Mouse (Mus musculus) lung, embryonic 15.5 days (tissue): ENCODE results near the gene Iqsec1. TPM values are rescaled to one million over a fixed set of nuclear protein-coding genes. Genes with fewer than 3 reads are reported as not detected.

Experiments used
- ATAC-seq: fragments of 200-750 bp; cut with Nextera tagmentation; 2 replicates; pipeline ENCODE4 v1.8.0; 2017; ENCODE audit warnings: moderate number of reproducible peaks, borderline replicate concordance; ENCODE audit not compliant: low FRiP score, low TSS enrichment; ENCODE audit errors: extremely low read depth
- H3K27ac ChIP-seq: fragments of 300-500 bp; sonication (generic); 2 replicates; pipeline ENCODE4 v1.5.1; 2015; ENCODE audit warnings: moderate library complexity, mild to moderate bottlenecking, inconsistent platforms
- H3K27me3 ChIP-seq: fragments of 300-500 bp; sonication (generic); 2 replicates; pipeline ENCODE4 v1.6.1; 2015; ENCODE audit warnings: inconsistent platforms
- H3K36me3 ChIP-seq: fragments of 300-500 bp; sonication (generic); 2 replicates; pipeline ENCODE4 v1.6.1; 2015; ENCODE audit warnings: inconsistent platforms
- H3K4me1 ChIP-seq: fragments of 300-500 bp; sonication (generic); 2 replicates; pipeline ENCODE4 v1.6.1; 2015; ENCODE audit warnings: inconsistent platforms
- H3K4me2 ChIP-seq: fragments of 300-500 bp; sonication (generic); 2 replicates; pipeline ENCODE4 v1.6.1; 2015; ENCODE audit warnings: inconsistent platforms, mild to moderate bottlenecking, moderate library complexity
- H3K4me3 ChIP-seq: fragments of 300-500 bp; sonication (generic); 2 replicates; pipeline ENCODE4 v1.5.1; 2015; ENCODE audit warnings: mild to moderate bottlenecking, inconsistent platforms
- H3K9ac ChIP-seq: fragments of 300-500 bp; sonication (generic); 2 replicates; pipeline ENCODE4 v1.6.1; 2015; ENCODE audit warnings: inconsistent platforms
- H3K9me3 ChIP-seq: fragments of 300-500 bp; sonication (generic); 2 replicates; pipeline ENCODE4 v1.6.1; 2016; ENCODE audit warnings: inconsistent platforms
- WGBS: fragments of 180-500 bp; shearing (Covaris S2); methylation state at CpG from one replicate; pipeline ENCODE4 v1.1.7; 2015; 5-methylcytosine and 5-hydroxymethylcytosine counted together
- polyA plus RNA-seq: library from polyadenylated mRNA; unstranded; fragments of >200 nt; fragmentation: Nextera tagmentation; extraction: Ambion mirVana; gene quantifications from 2 replicates; pipeline ENCODE4 v1.2.1, GENCODE M21; 2015

Gene Iqsec1
- polyA plus RNA-seq, 1 experiment from 2014 or later, result 12.3 TPM

DNA sequence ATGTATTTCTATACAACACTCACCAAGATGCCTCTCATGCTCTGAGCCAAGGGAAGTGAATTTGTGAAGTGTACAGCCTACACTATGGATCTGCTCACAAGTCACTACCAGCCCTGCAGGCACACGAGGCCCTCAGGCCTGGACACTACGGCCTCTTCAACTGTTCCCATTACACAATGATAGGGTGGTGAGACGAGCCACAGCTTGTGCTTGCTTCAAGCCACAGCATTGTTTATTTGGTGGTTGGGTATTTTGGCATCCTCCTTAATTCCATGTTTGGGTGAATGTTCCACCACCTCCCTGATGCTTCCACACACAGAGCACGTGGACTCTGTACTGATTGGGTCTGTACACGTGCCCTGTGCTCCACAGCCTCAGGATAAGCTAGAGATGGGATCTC lies 216.4 kb downstream of the Iqsec1 start:
- 59% methylated on average over 5 of the region's 5 CpGs for WGBS
- no peaks in the 10 kb centered on the region for H3K27me3 ChIP-seq
- H3K4me3 ChIP-seq, result no peak overlapping the region
- H3K9ac ChIP-seq, result no peak overlapping the region
- no peak overlapping the region for H3K27ac ChIP-seq
- H3K9me3 ChIP-seq, result no peaks in the 10 kb centered on the region
- H3K36me3 ChIP-seq, result no peaks in the 10 kb centered on the region
- no peaks in the 10 kb centered on the region for H3K4me1 ChIP-seq
- ATAC-seq, result 0 out of 2 replicates have a peak, but pooled peaks have one; percentile 39
- H3K4me2 ChIP-seq, result no peak overlapping the region

DNA sequence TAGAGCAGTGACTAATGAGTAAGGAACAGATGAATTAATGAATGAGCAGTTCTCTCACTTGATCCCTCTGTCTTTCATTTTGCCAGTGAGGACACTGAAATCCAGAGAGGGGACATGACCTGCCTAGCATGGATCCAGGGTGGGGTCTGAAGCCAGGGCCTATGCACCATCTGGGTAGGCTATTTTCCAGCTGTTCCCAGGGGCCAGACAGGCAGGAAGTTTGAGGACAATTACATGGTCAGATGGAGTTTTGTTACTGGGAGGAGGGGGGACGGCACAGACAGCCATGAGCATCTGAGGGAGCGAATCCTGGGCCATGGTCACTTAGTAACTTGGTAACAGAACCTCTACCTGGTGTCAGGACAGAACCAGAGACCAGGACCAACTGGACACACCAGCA lies 220.0 kb downstream of the Iqsec1 start:
- Histone ChIP-seq H3K4me1 (peaks cover 18% of the 10 kb centered on the region), H3K27ac (no peak overlapping the region), H3K4me3 (no peak overlapping the region), H3K36me3 (no peaks in the 10 kb centered on the region), H3K27me3 (no peaks in the 10 kb centered on the region), H3K9me3 (no peaks in the 10 kb centered on the region), H3K4me2 (no peak overlapping the region), H3K9ac (no peak overlapping the region)
- no peak for ATAC-seq
- 60% methylated on average over 2 of the region's 2 CpGs for WGBS

DNA sequence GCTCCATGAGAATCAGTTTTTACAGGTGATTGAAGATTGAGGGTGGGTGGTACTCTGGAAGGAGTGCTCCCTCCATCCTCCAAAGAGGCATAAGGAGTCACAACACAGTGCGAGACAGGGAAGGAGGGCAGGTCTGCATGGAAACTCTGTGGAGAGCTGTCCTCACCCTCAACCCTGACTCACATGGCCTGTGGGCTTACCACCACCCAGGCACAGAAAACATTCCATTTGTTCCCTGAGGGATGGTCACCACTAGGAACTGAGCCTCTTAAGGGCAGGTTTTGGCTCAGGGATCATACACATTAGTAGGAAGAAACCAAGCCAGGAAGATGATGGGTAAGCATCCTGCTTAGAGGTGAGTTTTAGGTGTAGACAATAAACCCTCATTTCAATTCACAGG lies 220.6 kb downstream of the Iqsec1 start:
- WGBS, result 82% methylated on average over 1 of the region's 1 CpGs

DNA sequence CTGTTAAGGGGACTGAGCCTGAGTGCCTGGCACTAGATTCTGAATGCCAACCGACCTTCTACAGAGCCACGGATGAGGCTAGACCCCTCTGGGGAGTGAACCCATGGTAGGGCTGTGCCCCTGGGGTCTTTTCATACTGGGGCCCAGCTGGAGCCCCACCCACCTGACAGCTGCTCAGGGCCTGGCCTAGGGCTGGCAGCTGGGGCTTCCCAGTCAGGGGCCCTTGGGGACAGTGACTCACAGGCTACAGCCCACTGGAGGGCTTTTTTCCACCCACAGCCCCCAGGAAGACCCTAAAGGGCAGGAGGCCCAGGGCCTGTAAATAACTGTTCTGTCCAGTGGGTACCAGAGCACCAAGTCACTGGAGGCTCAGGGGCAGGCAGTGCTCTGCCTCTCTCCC lies 223.7 kb downstream of the Iqsec1 start:
- peak overlapping the region; percentile 66 for H3K27ac ChIP-seq
- ATAC-seq, result no peak
- H3K9ac ChIP-seq, result no peak overlapping the region
- H3K4me2 ChIP-seq, result no peak overlapping the region
- peaks cover 23% of the 10 kb centered on the region for H3K4me1 ChIP-seq
- H3K36me3 ChIP-seq, result no peaks in the 10 kb centered on the region
- no peaks in the 10 kb centered on the region for H3K9me3 ChIP-seq
- WGBS, result 83% methylated on average over 2 of the region's 2 CpGs
- no peaks in the 10 kb centered on the region for H3K27me3 ChIP-seq
- H3K4me3 ChIP-seq, result no peak overlapping the region

More for the DNA sequence above, 220.6 kb downstream of the Iqsec1 start:
- Histone ChIP-seq H3K4me1 (peaks cover 20% of the 10 kb centered on the region), H3K27ac (no peak overlapping the region), H3K4me3 (no peak overlapping the region), H3K4me2 (no peak overlapping the region), H3K27me3 (no peaks in the 10 kb centered on the region), H3K9me3 (no peaks in the 10 kb centered on the region), H3K36me3 (no peaks in the 10 kb centered on the region), H3K9ac (no peak overlapping the region)
- ATAC-seq, result no peak

DNA sequence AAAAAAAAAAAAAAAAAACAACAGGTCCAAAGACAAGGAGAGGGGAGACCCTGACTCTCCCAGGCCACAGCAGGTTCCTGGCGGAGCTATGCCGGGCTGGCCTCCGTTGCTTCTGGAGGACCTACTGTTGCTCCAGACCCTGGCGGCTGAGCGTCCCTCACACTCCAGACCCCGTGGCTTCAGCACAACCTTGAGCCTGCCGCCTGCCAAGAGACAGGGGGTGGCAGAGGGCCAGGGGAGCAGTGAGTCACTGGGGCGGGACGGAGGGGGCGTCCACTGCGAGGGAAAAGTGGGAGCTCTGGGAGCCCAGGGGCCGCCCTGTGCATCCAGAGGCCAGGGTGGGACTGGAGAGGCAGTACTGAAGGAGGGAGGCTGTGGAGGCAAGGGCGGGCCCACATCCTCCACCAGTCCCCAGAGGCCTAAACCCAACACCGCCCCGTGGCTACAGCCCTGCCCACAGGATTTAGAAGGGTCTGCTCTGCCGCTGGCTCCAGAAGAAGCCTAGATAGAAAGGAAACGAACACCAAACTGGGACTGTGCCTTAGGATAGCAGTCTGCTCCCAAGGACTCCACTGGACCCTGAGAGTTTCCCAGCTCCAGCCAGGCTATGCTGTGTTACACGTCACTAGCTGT lies 224.4 kb downstream of the Iqsec1 start:
- Histone ChIP-seq H3K9ac (no peak overlapping the region), H3K9me3 (no peaks in the 10 kb centered on the region), H3K4me2 (peak overlapping the region; percentile 25), H3K4me1 (peaks cover 23% of the 10 kb centered on the region), H3K36me3 (no peaks in the 10 kb centered on the region), H3K27ac (peak overlapping the region; percentile 66), H3K27me3 (no peaks in the 10 kb centered on the region), H3K4me3 (no peak overlapping the region)
- peak; percentile 91 for ATAC-seq
- WGBS, result 27% methylated on average over 18 of the region's 18 CpGs

DNA sequence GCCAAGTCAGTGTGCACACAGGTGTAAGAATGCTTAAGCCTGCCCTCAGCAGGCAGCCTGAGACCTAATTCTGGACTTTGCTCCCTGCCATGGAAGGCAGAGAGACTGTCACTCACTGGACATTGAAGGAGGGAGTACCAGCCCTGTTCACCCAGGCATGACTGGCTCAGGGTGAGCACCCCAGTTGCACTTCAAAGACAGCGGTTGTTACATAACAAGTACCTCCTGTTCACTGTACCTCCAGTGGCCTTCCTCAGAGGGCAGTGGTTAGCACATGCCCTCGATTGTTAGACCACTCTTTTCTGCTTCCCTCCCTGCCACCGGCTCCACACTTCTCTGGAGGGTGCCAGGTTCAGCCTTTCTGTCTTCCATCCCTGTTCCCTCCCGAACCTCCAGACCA lies 225.2 kb downstream of the Iqsec1 start:
- peak overlapping the region; percentile 25; the same call in 1 of the 2 replicates for H3K4me2 ChIP-seq
- 0 out of 2 replicates have a peak overlapping the region, but pooled peaks have one; percentile 66 for H3K27ac ChIP-seq
- H3K36me3 ChIP-seq, result no peaks in the 10 kb centered on the region
- ATAC-seq, result no peak
- H3K4me3 ChIP-seq, result no peak overlapping the region
- no peaks in the 10 kb centered on the region for H3K27me3 ChIP-seq
- H3K9ac ChIP-seq, result no peak overlapping the region
- H3K9me3 ChIP-seq, result no peaks in the 10 kb centered on the region
- peaks cover 23% of the 10 kb centered on the region for H3K4me1 ChIP-seq
- WGBS, result 69% methylated on average over 4 of the region's 4 CpGs

DNA sequence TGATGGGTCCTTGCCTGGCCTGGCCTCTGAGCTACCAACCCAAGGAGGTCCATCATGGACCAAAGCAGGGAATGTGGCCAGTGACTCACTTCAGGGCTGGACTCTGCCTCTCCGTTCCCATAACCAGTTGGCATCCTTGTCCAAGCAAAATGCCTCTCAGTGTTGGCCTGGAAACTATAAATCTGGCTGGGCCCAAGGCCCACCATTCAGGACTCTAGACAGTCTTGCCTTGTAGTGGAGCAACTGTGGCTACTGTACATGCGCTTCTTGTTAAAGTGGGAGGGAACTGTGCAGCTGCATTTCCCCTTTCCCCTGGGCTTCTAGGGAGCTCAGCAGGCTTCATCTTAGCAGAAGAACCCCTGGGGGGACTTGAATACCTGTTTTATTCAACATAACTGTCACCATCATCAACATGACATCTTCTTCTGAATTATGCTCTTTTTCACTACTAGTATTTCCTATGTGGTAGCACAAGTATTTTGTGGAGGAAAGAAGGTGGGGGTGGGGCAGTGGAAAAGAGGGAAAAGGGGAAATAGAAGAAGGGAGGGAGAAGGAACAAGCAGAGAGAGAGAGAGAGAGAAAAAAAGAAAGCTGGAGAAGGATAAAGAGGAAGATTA lies 226.3 kb downstream of the Iqsec1 start:
- Histone ChIP-seq H3K27ac (no peak overlapping the region), H3K4me1 (peaks cover 23% of the 10 kb centered on the region), H3K27me3 (no peaks in the 10 kb centered on the region), H3K36me3 (no peaks in the 10 kb centered on the region), H3K4me2 (no peak overlapping the region), H3K9me3 (no peaks in the 10 kb centered on the region), H3K4me3 (no peak overlapping the region), H3K9ac (no peak overlapping the region)
- no peak for ATAC-seq
- WGBS, result 86% methylated on average over 2 of the region's 2 CpGs

DNA sequence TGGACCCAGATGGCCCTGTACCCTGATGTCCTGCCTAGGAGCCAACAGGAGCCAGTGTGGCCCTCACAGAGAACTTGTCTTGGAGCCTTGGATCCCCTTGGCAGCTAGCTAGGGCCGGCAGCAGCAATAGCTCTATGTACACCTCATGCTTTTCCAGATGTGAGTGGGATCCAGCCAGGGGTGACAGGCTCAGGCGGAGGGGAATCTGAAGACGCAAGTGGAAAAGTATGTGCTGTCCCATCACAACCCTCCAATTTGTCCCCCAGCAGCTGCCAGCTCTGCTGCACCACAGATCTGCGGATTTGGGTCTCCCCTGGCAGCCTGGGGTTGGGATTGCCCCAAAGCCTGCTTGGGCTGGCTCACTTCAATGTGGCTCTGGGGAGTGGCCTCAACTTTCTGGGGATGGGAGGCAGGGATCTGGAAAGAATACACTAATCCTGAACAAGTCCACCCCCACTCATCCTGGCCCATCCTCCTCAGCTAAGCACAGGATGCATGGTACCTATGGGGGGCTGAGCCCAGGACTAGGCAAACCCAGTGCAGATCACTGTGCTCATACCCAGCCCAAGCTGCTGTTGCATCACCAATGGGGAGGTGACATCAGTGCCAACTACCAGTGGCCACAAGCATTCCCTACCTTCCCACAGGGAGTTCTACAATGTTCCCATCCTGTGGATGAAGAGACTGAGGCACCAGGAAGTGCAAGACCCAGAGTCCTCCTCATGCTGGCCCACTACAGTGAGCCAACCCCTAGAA lies 227.0 kb downstream of the Iqsec1 start:
- Histone ChIP-seq H3K4me2 (no peak overlapping the region), H3K4me3 (no peak overlapping the region), H3K4me1 (peaks cover 23% of the 10 kb centered on the region), H3K9me3 (no peaks in the 10 kb centered on the region), H3K27ac (peak overlapping the region; percentile 35), H3K9ac (no peak overlapping the region), H3K36me3 (no peaks in the 10 kb centered on the region), H3K27me3 (no peaks in the 10 kb centered on the region)
- no peak; the same call in 1 of the 2 replicates for ATAC-seq
- WGBS, result 65% methylated on average over 4 of the region's 4 CpGs

DNA sequence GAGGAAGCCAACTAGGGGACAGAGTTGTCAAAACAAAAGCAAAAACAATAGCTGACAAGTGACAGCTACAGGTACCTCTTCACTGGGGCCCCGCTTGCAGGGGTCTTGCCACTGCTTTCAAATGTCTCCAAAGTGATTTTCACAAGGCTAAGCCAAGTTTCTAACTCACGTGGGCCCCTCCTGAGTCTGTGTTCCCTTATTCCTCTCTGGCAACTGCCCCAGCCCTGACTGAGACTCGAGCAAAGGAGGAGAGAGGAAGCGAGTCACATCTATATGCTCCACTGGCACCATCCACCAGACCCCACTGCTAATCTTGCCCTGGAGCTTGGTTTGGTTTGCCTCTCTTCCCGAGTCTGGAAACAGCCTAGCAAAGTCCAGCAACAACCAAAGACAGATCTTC lies 227.6 kb downstream of the Iqsec1 start:
- Histone ChIP-seq H3K9me3 (no peaks in the 10 kb centered on the region), H3K27me3 (no peaks in the 10 kb centered on the region), H3K27ac (peak overlapping the region; percentile 35), H3K36me3 (no peaks in the 10 kb centered on the region), H3K4me3 (no peak overlapping the region), H3K4me2 (no peak overlapping the region), H3K4me1 (peaks cover 23% of the 10 kb centered on the region), H3K9ac (no peak overlapping the region)
- no peak for ATAC-seq
- 58% methylated on average over 5 of the region's 5 CpGs for WGBS

DNA sequence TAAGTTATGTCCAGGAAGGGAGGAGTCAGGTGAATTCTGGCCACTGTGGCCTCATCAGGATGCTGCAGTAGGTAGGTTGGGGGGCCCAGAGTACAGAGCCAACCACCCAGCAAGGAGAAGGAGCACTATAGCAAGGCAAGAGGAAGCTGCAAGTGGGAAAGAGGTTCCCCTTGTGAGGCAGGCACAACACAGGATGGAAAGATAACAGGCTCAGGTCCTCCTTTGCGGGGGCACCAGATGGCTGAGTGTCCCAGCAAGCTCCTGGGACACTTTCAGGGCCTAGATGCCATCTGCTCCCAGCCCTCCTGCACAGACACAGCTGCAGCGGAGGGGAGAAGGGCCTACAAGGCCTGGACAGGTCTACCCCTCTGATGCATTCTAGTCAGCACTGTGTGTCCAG lies 228.7 kb downstream of the Iqsec1 start:
- ATAC-seq, result no peak
- Histone ChIP-seq H3K9ac (no peak overlapping the region), H3K4me3 (no peak overlapping the region), H3K27me3 (no peaks in the 10 kb centered on the region), H3K27ac (no peak overlapping the region), H3K9me3 (no peaks in the 10 kb centered on the region), H3K4me2 (no peak overlapping the region), H3K4me1 (peaks cover 17% of the 10 kb centered on the region), H3K36me3 (no peaks in the 10 kb centered on the region)
- WGBS, result 85% methylated on average over 2 of the region's 2 CpGs

DNA sequence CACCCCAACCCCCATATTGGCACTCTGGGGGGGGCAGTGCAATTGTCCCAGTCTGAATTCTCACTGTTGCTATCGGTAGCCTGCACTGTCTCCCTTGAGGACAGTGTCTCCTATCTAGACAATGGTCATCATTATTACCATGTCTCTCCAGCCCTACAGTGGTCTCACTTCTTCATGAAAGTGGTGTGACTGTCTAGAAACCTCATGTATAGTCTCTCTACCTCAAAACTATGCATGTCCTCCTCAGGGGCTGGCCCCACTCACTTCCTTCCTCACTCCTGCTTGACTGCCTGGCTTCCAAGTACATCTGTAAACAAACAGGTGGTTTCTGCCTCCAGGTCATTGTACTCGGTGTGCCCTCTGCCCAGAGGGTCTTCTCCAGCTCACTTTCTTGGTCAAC lies 230.3 kb downstream of the Iqsec1 start:
- Histone ChIP-seq H3K4me3 (no peak overlapping the region), H3K27ac (no peak overlapping the region), H3K36me3 (no peaks in the 10 kb centered on the region), H3K4me2 (no peak overlapping the region), H3K4me1 (peaks cover 2% of the 10 kb centered on the region; the same call in 1 of the 2 replicates), H3K9ac (no peak overlapping the region), H3K27me3 (no peaks in the 10 kb centered on the region), H3K9me3 (no peaks in the 10 kb centered on the region)
- WGBS, result 69% methylated on average over 2 of the region's 2 CpGs
- ATAC-seq, result no peak

DNA sequence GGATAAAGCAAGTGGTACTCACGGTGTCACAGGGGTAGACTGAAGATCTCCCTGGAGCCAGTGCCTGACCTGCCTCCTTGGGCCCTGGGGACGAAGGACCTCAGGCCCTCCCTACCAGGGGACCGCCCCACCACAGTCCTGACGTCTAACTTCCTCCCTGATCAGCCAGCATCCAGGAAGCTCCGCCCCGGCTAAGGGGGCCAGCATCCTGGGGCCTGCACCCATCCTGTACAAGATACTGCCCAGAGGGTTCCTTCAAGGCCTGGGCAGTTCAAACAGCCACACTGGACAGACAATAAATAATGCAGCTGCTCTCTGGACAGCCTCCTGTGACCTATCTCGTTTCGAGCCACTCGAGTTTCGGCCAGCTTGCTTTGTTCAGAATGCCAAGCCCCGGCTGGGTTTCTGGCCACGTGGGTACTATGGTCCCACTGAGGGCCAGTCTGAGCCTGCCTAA lies 231.0 kb downstream of the Iqsec1 start:
- H3K4me3 ChIP-seq, result no peak overlapping the region
- WGBS, result 62% methylated on average over 12 of the region's 12 CpGs
- H3K9me3 ChIP-seq, result no peaks in the 10 kb centered on the region
- H3K4me1 ChIP-seq, result peaks cover 2% of the 10 kb centered on the region; the same call in 1 of the 2 replicates
- H3K4me2 ChIP-seq, result no peak overlapping the region
- H3K9ac ChIP-seq, result no peak overlapping the region
- H3K36me3 ChIP-seq, result no peaks in the 10 kb centered on the region
- no peak overlapping the region for H3K27ac ChIP-seq
- no peaks in the 10 kb centered on the region for H3K27me3 ChIP-seq
- ATAC-seq, result no peak
